Mouse (Mus musculus) mesoderm, embryonic 11.5 days (tissue): ENCODE data around the gene Rassf5.

Experiments used
- DNase-seq: peaks from one replicate; pipeline ENCODE4 v3.0.0-alpha.2; 2012; ENCODE audit warnings: low read depth, low spot score

The Rassf5 gene

DNA sequence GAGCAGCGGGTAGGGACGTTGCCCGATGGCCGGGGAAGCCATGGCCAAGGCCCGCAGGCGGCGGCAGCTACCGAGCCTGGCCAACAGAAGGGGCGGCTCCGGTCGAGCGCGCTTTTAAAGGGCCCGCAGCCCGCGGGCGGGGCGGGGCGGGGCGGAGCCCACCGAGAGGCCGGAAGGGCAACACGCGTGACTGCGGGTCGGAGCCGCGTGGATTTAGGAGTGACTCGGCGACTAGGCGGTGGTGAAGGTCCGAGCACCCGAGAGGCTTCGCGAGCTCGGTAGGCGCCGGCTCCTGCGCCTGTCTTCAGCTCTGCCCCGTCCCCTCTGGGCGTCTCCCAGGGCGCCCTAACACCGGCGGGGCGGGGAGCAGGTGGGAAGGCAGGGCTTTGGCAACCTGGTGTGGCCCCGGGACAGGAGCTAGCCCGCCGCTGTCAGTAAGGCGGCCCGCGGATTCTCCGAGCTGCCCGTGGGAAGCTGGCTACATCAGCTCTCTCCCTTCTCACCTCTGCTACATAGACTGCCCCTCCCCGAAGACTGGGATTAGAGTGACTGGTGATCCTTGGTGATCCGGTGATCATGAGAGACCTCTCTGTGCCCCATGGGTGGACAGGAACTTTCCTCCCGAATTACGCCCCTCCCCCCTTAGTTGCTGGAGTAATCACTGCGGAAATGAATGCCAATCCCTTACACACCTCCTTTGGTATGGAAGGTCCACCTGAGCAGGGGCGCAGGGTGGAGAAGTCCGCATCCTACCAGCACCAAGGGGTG lies at the start of gene Rassf5:
TSS of gene Rassf5 (minus strand) at position 170 of the 768 bp plus-strand sequence.
- DNase-seq: peak; percentile 20

DNA sequence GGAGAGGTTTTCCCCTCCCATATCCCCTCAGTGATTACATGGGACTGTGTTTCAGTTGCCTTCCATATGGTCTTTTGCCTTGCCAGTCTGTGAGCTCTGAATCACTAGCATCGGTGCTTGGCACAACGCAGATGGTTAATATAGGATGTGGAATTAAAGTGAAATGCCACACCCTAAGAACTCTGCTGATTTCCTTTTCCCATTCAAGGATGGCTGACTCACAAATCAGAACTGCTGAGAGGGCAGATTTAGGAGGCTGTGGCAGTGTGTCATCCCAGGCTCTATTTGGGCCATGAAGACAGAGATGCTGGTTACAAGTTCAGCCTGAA lies 48.8 kb upstream of the Rassf5 start:
- DNase-seq: no peak

DNA sequence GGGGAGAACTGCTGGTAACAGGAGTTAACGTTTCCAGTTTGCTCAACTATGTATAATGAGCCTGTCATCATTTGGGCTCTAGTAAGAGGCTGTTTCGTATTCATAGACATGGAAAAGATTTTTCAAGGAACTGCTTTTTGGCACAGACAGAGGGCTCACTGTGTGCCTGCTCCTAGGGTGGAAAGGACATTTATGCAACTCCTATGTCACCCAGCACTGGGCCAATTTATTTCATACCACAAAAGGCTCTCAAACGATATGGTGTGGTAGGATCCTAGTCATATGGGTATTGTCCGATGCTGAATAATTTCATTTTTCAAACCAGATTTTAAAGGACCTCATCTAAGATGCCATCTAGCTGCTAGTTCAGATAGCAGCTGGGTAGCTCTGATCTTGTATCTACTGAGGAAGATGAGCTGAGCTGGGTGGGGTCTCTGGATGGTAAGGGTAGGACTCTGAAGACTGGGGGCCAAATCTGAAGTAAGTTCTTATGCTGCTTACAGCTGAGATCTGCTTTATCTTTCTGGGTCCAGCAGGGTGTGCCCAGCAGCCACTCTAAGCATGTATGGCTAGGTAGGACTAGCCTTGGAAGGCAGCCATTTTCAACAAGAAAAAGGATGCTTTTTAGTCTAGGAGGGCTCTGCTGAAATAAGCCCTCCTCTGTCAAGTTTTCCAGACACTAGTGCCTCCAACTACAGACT lies 48.3 kb upstream of the Rassf5 start:
- no peak for DNase-seq

DNA sequence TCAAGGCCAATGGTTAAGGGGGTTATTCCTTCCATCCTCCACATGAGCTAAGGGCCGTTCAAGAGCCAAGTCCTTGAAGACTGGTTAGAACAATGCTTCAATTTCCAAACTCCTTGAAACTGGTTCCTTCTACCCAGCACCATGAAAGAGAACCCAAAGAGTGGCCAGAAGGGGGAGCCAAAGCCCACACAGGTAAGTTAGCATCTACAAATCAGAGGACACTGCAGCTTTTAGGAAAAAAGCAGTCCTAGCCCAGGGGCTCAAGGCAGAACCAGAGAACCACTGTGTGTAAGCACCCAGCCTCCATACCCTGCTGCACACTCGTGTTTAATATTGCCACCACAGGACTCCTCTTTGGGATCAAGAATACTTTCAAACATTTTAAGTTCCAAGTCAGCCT lies 45.6 kb upstream of the Rassf5 start:
- DNase-seq: peak; percentile 67

DNA sequence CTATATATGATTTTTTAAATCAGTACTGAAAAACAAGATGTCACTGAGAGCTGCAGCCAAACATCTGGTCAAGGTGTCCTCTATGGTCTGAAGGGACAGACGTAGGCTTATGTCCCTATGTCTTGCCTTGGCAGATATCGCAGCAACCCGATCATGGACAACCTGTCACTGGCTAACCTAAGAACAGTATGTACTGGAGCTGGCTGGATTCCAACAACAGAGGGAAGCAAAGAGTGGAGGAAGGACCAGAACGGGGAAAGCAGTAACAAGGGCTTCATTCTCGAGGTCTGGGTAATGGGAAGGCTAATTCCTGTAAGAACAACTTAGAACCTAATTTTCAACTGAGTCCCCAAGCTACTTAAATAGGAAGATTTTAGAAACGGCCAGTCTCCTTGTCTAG lies 43.9 kb upstream of the Rassf5 start:
- no peak for DNase-seq

DNA sequence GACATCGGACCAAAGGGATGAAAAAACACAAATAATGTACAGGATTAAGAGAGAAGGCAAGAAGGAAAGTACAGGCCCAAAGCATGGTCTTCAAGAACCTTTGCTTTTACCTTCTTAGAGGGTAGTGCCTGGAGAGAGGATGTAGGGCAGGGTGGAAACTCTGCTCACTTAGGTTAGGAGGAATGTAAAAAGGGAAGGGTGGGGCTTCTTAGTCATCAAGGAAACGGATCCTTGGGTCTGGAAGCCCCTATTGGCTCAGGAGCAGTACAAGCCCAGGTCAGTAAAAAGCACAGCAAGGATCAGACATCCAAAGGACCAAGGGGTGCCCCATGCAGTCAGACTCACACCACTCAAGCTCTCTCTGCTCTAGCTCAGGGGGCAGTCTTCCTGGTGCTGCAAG lies 42.2 kb upstream of the Rassf5 start:
- no peak for DNase-seq

DNA sequence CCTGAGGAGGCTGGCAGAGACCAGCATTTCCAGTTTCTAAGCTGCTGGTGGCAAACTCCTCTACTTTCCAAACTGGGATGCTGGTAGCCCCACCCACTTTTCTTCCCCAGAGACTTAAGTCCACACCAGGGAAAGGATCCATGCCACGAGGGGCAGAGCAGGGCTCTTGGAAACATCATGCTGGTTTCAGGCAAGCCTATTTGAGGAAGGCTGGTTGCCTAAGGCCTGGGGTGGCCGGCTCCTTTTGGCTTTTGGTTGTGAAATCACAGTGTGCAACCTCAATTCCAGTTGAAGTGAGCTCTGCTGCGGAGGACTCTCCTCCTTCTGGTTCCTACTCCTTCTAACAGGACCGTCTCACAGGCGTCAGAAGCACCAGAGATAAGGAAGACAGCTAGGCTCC lies 41.7 kb upstream of the Rassf5 start:
- DNase-seq: no peak

DNA sequence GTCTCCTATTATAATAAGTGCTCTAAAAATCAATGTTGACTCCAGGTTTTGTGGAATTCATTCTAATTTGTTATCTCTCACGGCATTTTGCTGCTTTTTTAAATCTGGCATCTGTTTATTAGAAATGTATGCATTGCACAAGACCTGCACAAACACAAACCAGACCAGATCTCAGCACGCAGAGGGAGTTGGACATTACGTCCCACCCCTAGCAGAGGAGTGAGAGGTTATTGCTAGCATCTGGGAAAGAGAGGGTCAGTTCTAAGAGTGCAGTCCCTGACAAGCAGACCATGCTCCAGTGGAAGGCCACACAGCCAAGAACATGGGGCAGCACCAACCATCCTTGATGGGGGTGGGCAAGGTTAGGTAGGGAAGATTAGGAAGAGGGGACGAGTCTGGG lies 39.6 kb upstream of the Rassf5 start:
- DNase-seq: no peak

DNA sequence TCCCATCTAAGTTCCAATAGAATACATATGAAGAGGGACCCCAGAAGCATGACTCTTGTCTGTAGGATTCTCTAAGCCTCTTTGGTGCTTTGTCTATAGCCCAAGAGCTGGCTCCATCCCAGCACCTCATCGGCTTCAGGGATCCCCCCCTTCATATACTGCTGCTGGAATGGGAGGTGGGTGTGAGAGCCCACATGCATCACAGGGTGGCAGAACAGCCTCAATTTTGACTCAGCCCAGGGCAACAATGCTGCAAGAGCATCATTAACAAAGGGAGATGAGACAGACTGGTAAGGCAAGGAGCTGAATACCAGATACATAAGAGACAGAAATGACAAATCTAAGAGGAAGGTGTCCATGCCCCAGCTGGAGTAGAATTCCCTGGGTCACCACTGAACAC lies 39.1 kb upstream of the Rassf5 start:
- no peak for DNase-seq

DNA sequence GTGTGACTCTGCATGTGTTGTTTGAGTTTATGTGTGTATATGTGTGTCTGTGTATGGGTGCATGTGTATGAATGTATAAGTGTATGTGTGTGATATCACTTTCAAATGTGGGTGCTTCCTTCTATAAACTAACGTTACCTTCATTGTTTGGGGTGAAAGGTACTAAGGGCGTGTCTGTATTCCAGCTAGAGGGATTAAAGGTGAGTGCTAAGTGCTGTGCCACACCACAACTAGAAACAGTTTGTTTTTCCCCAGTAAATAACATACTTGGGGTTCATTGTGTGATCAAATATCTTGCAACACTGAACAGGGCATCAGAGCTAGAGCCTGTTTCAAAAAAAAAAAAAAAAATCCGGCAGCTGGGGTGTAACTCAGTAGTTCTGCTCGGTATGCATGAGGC lies 36.7 kb upstream of the Rassf5 start:
- DNase-seq: no peak

DNA sequence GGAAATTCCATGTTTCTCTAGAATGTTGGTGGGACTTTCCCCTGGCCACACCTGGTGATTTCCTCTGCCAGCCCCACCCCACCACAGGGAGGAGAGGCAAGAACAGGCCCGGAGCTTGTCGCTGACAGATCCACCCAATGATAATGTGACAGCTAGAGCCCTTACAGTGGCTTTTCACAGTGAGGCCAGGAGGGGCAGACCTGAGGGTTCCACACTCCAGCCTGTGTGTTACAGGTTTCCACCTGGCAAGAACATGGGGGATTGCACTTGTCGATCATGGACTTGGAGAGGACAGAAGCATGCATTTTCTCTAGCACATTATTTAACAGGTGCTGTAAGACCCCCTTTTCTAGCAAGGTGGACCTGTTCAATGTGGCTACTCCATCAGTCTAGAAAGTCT lies 35.2 kb upstream of the Rassf5 start:
- DNase-seq: no peak

DNA sequence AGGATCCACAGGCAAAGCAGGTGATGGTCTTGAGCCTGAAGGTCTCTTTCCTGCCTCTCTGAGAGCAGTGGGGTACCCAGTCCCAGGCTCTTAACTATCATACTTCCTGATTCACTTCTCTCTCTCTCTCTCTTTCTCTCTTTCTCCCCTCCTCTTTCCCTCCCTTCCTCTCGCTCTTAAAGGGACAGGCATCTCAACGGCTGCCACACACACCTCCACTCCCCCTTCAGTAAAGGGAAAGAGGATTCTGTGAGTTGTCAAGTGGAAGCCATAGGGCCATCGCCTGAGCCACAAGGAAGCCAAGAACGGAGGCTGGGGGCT lies 34.4 kb upstream of the Rassf5 start, which contains the start of gene Ikbke:
TSS of gene Ikbke (minus strand) at position 151 of the 321 bp plus-strand sequence.
- DNase-seq: no peak

DNA sequence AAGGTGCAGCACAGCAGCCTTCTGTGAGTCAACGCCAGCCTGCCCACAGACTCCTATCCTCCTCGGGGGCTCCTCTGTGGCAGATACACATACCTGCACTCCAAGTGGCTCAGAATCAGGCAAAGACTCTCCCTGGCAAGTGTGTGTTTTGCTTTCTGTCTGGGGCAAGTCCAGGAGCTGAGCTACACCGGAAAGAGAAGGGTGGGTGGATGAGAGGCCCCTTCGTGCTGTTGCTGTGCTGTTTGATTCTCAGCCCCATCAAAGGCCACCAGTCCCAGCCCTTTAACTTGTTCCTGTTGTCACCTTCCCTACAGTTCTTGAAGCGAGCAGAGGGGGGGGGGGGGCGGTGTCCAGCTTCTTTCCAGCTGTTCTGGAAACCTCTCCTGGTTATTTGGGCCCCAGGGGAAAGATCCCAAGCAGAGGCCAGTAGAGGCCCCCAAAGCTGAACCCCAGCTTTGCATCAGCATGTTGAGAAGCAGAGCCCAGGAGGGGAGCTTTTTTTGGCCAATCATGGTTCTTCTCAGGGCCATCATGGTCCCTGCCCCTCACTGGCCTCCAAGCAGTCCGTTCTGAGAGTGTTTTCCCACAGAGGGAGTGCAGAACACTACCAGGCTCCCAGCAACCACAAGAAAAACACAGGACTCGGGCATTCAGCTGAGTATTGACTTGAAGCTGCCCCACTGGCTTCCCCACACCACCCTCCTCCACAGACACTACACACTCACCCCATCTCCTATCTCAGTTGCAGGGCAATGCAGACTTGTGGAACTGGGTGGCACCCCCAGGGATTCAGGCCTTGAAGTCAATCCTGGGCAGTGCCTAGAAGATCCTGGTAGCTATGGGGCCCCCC lies 33.8 kb upstream of the Rassf5 start:
- DNase-seq: no peak

DNA sequence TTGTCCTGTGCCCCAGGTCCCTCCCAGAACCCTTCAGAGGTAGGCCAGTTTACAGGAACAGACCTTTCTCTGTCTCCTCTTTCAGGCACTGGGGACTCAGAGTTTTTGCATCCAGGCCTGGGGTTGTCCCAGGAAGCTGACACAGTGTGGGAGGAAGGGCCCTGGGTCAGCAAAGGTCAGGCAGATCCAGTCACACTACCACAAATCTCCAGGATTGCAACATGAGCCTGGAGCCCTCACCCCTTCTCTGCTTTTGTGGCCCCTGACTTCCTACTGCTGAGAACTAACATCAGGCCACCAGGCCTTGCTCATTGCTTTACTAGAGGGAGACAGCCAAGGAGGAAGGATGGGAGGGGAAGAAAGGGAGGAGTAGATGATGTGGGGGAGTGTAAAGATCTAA lies 31.8 kb upstream of the Rassf5 start:
- no peak for DNase-seq

DNA sequence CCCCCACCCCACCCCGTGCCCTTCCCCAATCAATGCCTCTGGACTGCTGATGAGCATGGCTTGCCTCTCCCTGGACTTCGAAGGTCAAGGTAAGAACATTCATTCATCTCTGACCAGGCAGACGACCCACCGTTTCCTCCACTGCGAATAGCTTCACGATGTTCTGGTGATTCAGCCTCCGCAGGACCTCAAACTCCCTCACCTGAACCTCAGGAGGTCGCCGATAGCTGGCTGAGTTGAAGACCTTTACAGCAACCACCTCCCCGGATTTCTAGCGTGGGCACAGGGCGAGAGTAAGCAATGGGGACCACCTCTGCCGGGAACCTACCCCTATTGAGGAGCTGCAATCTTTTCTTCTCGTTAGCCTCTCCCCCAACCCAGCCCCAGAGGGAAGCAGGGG lies 30.5 kb upstream of the Rassf5 start:
- no peak for DNase-seq

DNA sequence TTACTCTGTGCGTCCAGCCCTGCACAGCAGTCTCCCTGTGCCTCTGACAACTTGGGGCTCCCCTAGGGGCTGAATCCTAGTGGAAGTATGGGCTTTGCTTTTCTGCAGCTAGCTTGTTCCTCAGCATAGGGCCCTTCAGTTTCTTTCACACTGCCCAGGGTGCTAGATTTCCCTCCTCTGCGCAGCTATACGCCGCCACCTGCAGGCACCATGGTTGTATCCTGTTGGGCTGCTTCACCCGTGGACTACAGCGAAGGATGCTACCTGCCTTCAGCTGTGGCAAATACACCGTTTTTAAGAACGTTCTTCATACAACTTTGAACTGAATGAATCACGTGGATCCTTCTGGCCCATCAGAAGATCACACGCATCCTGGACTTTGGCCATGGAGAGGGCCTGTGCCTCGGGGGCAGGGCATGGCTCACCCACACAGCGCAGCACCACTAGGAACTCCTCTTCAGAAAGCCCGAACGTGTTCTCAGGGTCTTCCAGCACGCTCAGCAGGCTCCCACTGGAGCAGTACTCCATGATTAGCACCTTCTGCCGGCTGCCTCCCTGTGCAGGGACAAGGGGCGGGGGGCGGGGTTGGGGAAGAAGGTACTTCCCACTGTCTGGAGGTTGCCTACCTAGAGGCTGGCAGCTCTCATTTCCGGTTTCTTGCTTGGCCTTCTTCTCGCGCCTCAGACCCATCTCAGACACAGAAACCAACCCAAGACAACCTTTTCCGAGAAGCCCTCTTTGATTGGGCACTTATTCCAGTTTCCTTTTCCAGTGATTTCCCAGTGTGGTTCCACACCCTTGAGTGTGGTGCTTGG lies 29.9 kb upstream of the Rassf5 start:
- no peak for DNase-seq

DNA sequence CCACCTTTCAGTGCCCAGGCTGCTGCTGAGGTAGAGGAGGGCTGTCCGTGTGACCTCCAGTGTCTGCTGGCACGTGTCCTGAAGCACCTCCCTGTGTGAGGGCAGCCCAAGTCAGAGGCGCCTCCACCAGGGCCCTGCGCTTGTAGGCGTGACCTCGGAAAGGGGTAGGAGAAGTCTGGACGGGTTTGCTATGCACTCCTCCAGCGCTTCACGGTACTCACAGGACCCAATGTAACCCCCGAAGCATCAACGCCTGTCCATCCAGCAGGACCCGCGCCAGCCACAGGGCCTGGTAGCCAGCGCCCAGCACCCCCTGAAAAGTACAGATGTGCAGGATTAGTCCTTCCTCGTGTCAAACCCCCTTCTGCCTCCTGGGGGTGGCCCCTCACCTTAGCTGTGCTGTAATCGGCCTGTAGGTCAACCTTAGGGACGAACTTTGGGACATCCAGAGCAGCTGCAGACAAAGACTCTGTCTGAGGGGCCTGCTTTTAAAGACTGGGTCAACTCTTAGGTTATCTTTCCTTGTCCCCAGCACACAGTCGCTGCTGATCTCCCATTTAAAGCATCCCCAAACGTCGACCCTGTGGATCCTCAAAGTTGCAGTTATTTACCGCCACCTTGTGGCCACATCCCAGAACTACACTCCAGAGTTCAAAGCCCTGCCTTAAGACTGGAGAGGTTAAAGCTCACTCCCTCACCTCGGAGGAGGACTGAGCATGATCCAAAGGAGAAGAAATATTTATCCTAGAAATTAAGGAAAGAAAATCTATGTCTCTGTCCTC lies 24.9 kb upstream of the Rassf5 start:
- DNase-seq: peak; percentile 88

DNA sequence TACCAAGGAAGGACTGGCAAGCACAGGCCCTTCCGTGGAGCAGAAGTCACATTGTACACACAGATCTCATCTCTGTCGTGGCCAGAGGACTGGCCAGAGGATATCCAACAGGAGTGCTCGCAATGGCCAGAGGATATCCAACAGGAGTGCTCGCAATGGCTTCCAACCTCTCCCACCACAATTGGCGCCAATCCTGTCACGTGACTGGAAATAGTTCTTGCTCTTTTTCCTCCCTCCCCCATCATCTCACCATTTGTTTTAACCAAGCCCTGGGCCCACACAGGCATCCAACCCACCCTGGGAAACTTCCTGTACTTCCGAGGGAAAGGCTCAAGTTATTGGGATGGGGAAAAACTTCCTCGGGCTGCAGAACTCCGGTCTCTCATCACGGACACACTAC lies 23.7 kb upstream of the Rassf5 start:
- no peak for DNase-seq

DNA sequence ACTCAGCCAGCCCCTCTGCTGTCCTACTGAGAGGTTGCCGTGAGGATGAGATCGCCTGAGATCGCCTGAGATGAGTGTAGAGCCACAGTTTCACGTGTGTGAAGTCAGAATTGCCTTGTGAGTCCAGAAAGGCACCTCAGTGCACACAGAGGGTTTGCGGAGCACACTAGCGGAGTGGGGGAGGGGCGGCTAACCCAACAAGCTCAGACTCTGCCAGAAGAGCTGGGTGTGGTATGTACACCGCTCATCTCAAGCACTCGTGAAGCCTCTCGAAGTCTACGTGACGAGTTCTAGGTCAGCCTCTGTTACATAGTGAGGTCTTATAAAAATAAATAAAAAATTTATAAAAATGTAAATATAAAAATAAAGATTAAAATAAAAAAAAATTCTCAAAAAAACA lies 18.8 kb upstream of the Rassf5 start:
- no peak for DNase-seq

DNA sequence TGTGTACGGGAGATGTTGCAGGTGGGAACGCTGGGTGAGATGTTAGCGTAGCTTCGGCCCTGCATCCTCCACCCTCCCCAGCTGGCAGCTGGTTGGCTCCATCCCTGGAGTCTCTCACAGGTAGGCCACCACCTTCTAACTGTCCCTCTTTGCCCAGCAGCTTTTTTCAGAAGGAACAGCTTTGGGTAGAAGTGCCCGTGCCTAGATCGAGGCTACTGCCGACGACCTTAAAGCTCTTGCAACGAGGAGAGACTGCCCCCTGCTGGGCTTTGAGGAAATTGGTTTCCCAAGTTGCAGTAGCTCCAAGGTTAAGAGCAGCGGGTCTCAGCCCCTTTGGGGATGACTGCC lies 15.2 kb upstream of the Rassf5 start:
- DNase-seq: peak; percentile 84

DNA sequence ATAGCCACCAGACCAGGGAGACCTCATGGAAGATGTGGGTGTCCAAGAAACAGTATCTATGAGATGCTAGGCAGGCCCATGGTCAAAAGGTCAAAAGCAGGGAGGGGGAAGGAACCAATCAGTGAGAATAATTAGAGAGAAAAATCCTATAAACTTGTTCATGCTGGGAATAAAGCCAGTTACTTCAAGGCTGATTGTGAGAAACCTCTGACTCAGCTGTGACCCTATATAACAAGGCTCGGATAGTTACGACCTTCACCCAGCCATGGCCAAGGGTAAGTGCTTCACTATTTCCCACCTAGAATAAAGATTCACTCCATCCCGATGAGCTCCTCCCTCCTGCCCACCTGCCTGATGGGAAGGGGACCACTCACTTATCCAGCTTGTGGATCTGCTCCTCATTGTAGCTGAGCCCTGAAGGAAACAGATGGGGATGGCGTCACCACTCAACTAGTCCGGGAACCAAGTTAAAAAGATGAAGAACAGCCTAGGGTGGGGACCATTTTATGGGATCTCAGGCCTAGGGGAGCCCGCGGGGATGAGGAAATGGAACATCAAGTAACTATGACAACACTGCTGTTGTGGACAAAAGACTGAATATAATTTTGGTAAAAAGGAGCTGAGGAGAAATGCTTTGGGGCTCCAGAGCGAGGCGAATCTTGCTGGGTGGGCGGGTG lies 14.7 kb upstream of the Rassf5 start:
- no peak for DNase-seq
